Mouse (Mus musculus) yolk sac, embryonic 10.5 days (tissue): ENCODE measurements at regions not wholly inside any gene's neighbourhood (a gene's known extent, or its start where the extent isn't known, plus 50 kb on each side); places are given as distances from the start of the nearest gene placed in this dataset.

Source experiments
- DNase-seq: peaks from one replicate; pipeline ENCODE4 v3.0.0-alpha.2; 2017; ENCODE audit warnings: low spot score

DNA sequence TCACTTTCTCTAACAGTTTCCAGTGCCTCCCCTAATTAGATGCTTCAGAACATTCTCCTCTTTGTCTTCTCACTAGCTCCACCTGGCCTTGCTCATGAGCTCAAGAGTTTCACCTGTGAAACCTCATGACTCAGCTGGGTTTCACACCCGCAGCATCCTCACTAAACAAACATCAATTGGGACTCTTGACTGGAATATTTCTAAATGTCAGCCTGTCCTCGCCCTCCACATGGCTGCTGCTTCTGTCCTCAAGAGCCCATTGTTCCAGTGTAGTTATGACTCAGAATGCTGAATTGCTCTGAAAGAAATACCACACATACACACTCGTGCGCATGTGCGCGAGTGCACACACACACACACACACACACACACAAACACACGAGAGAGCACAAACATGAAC, 407.2 kb downstream of the Prss52 start:
- no peak for DNase-seq

DNA sequence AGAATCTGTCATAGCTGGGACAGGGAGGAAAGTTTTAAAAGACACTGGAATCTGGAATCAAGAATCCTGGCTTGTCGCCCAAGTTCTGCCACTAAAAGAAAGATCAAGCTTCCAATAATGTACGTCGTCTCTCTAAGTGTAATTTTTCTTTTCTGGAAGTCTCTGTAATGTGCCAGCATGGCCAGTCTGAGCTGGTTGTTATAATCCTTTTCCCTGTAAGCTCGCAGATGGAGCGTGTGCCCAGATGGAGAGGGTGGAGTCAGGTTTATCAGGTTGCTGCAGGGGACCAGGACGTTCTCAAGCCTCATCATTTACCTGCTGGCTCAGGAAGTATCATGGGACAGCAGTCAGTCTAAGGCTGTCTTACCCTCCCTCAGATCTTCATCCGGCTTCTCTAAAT, 408.6 kb downstream of the Prss52 start:
- no peak for DNase-seq

DNA sequence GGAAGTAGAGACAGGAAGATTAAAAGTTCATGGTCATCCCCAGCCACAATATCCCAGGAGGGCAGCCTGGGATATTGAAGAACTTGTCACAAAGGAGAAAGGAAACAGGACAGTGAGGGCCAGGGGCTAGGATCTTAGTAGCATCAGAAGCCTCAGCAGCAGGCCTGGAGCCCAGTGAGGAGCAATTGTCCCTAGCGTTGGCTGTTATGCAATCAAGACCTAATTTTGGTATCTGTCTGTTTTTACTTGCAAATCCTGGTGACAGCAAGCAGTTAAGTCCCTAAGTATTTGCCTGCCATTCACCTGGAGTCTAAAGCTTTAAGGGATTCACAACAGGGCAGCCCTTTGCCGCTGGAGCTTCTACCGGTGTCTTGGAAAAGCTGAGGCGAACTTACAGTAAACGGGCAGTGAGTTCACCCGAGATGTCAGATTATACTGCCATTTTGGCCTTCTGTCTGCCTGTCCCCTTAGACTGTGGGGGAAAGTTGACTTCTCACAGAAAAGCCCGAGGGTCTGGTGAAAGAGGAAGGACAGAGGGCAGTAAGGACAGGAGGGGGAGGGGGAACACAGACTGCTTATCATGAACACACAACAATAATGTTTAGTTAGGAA, 413.6 kb downstream of the Prss52 start:
- DNase-seq: no peak

DNA sequence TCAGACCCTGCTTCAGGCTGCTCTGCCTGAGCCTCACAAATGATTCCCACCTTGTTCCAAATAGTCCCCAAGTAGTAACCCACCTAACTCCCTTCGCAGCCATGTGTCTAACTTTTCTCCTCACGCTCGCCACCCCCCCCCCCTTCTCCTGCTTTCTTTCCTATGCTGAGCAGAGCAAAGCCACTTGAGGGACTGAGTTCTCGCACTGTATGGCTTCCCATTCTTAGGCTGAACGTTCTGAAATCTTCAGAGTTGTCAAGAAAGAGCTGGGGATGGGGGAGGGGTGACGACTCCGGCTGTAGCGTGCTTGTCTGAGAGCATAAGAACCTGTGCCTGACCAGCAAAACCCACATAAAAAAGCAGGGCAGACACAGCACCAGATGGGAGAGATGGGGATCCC, 420.6 kb downstream of the Prss52 start:
- no peak for DNase-seq

DNA sequence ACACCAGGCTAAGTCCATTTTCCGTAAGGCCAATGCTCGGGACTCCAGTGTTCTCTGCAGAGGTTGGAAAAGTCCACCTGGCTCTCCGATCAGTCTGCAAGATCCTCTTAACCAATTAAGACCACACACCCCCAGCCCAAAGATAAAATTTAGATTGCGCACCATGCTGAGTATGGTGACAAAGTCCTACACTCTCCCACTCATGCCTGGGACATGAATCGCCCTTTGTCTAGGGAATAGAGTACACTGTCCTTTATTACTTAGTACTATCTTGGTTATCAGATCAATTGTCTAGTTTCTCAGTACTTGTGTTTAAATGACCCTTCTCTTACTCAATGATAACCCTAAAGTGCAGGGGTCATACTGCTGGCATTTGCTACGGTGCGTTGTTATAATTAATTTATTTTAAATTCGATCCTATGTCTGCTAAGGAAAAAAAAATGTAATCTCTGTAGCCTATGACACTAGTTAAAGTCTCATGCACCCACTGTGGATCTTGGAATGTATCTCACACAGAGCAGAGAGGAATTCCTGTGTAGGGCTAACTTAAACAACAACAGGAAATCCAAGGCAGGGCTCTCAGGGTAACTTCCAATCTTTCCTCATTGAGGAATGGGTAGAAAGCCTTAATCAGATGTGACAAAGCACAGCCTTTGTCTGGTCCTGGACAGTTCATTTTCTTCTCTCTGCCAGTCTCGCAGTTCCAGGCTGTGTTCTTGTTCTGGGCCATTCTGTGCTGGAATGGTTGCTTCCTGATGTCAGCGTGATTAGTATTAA, 421.4 kb downstream of the Prss52 start:
- no peak for DNase-seq

DNA sequence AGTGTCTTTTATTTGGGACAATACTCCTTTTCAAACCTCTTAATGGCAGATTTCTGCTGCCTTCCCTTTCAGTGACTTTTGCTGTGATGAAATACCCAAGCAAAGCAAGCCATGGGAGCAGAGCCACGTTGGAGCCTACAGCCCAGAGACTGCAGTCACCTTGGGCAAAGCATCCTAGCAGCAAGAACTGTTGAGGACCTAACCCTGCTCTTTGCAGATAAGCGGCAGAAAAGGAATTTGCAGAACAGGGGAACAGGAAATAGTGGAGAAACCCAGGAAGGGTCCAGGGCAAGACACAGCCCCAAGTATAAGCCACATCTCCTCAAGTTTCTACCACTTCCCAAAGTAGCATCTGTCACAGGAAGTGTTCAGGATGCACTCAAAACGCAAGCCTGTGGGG, 426.5 kb downstream of the Prss52 start:
- no peak for DNase-seq

DNA sequence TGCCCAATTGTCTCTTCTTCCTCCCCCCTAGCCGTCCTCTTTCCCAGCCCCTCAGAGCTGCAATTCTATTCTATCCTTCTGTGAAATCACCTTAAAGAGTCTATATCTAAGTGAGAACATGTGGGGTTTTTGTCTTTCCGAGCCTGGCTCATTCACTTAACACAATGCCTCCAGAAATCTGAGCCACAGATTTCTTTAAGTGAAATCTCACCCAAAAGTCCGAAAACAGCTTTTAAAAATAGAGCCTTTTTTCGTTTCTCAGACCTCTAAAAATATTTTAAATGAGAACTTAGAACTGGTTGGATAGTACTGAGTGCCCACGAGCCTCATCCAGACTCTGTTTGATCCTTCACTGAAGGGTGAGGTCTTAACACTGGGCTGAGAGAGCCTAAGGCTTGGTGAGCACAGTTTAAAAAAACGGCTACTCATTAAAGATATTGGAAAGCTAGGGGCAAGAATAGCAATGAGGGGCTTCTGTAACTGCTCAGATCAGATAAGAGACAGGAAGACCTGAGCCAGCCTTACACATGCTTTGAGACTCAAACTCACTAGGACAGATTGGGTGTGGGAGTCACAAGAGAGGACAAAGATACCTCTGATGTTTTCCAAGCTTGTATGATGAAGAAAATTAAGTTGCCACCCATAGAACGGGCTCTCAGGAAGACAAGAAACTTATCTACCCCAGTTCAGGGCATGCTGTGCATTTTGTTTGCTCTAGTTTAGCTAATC, 427.3 kb downstream of the Prss52 start:
- DNase-seq: no peak

DNA sequence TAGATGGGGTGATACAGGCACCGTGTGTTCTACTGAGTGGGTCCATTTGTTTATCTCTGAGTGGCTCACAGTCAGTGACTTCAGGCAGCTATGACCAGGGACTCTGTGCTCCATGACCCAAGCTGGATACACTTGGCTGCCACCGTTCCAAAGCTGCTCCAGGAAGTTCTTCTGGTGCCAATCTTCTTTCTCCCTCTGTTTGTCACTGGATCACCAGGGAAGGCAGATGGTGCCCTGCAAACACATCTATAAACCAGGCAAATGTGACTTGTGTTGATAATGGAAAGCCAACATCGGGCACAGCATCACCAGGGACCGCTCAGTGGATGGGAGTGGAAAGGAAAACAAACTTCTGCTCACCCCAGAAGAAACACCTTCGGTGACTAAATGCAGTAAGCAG, 428.3 kb downstream of the Prss52 start:
- no peak for DNase-seq

DNA sequence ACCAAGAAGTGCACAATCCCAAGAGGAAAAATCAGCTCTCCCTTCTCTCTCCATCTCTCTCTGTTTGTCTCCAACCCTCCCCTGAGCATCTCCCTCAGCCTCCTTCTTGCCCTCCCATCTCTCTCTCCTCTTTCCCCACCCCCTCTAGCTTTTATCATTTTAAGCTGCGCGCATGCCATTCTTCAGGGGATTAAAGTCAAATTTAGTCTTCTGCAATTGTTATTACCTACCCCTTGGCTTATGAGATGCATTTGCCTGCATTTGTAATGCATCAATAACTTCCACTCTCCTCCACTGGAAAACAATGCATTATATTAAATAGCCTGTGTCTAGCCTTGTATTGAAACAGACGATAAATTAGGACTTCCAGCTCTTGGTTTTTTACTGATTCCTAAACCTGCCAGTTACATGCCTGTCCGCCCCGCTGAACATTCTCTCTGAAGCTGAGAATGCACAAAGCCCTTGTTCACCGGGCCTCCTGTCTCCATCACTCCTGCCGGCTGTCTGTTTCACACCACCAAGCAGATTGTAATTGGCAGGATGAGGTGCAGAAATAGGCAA, 429.6 kb downstream of the Prss52 start:
- DNase-seq: no peak

DNA sequence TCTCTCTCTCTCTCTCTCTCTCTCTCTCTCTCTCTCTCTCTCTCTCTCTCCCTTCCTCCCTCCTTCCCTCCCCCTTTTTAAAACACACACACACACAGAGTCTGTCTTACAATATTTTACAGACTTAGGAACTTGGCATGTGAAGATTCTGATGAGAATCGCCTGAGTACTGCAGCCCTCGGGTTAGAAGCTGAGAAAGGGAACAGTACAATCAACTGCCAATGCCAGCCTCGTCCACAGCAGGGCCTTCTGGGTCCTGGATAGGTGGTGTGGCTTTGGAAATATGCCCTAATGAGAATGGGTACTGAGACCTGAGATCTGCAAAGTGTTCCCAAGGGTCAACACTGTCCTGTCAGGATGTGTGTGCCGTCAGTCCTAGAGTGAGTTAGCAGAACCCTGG, 430.1 kb downstream of the Prss52 start:
- no peak for DNase-seq

DNA sequence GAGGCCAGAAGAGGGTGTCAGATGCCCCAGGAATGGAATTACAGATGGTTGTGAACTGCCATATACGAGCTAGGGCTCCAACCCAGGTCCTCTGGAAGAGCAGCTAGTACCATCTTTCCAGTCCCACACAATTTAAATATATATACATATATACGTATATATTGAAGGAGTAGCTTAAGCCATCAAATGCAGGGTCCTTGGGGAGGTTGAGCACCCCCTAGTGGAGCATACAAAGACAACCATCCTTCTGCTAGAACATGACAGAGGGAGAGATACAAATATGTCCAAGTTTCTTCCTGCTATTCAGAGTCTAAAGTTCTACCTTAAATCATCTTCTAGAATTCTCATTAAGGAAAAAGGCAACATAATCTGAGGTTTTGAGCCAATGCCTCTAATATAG, 435.4 kb downstream of the Prss52 start:
- no peak for DNase-seq

DNA sequence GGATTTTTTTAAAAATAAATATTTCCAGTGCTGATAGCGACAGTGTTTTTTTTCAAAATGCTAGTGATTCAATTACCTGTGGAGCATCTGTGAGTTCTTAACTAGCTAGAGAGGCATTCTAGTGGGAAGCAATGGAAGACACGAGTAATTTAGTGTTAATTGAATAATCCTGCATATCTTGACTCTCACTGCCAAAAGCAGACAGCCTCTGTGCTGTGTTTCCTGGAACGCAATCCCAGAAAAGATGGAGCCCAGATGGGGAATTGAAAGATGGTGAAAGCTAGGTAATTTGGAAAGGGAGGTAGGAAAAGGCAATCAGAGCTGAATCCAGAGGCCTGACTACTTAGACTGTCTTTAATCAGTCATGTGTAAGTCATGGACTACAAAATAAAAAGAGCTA, 441.0 kb downstream of the Prss52 start:
- DNase-seq: no peak

DNA sequence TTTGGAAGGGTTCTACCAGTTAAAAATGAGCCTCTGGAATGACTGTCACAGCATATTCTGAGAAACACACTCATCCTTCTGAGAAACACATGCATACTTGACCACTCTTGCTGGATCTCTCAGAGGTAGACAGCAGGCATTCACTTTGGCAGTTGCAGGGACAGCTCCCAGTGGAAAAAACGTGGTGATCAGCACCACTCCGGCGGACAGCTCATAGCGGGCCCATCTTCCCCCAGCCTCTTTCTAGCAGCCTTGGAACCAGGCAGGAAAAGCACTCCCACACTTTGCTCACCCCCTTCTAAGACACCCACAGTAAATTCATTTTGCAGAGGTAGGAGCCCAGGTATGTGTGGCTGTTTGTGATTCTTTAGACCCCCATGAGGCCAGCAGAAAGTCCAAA, 442.7 kb downstream of the Prss52 start:
- peak; percentile 76 for DNase-seq

DNA sequence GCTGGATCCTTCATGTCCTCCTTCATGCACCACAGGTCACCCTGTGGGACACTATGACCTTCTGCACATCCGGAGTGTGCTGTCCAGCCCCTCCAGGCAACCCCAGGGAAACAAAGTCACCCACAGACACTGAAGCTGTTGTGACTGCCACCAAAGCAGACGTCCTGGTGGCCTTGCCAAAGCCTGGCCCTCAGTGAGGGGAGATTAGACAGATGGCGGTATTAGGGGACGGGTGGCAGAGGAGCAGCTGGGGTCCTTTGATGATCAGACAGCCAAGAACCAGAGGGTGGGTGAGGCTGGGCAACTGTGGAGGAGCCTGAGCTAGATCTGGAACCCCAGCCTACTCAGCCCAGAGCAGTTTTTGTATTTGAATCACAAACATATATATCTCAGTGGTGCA, 448.9 kb downstream of the Prss52 start:
- DNase-seq: no peak

DNA sequence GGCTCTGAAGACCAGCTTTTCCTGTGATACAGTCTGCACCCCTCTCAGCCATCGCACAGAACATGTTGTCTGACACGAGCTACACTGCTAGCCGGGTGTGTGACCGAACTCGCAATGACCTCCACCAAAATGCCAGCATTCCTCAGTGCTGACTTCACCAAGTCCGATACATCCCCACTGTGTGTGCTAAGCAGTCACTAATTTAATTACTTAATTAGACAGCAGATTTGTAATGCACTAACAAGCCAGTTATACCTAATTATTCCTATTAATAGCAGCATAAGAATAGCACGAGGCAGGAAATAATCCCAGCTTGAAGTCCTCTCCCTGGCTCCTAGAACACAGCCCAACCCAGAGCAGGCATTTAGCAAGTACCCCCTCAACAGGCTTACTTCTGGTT, 452.0 kb downstream of the Prss52 start:
- DNase-seq: no peak

DNA sequence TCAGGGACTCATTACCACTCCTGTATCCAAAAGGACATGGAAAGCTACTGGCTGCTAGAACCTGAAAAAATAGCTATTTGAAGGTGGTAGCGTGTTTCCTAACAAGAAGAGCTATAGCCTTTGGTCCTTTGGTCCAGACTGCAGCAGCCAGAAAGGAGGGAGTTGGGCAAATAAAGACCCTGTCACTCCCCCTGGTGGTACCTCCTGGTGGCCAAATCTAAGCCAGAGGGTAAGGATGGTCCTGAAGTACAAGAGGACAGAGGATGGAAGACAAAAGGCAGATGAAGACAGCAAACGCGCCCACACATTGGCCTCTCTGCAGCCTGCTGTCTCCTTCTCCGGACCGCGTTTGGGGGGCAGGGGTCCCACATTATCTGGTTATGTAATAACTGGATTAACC, 453.4 kb downstream of the Prss52 start:
- no peak for DNase-seq

DNA sequence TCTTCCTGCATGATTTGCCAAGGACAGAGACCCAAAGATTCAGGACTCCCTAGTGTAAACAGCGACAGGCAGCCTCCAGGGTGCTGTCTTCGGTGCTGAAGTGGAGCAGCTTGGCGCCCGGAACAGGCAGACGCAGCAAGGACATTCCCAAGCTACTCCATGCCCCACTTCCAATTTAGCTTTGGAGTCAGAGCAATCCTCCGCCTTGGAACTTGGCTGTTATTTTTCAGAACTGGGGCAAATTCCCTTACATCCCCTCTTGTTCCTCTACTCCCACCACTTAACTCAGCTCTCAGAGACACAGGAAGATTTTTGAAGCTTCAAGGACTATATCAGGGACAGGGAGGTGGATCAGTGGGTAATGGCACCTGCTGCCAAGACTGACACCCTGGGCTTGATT, 464.6 kb downstream of the Prss52 start:
- no peak for DNase-seq

DNA sequence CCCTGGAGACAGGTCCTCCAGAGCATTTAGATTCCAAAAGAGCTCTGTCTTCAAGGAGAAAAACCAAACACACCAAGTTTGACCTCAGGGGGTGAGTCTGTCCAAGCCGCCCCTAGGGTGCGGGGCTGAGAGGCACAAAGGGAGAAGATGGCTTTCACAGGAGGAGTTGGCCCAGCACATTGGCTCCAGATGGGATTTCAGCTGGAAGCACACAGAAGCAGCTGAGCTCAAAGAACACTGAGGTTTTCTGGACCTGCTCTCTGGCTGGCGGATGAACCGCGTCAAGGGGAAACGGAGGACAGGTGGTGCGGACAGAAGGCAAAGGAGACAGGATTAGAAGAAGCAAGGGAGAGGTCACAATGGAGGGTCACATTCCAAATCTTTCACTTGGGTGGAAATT, 466.9 kb downstream of the Prss52 start:
- DNase-seq: no peak

DNA sequence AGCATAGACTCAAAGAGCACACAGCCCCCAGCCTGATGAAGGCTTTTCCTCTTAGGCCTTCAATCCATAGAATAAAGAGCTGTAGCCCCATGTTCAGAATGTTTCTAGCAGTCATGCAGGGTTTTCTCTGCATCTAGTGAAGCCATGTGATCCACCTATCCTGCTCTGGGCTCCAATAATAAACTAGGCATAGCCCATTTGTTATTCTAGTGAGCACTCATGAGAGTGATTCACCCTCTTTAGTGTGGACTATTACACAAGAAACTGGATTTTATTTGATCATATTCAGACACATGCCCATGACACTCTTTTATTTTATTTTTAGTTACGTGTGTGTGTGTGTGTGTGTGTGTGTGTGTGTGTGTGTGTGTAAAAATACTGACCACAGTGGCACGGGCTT, 468.7 kb downstream of the Prss52 start:
- no peak for DNase-seq

DNA sequence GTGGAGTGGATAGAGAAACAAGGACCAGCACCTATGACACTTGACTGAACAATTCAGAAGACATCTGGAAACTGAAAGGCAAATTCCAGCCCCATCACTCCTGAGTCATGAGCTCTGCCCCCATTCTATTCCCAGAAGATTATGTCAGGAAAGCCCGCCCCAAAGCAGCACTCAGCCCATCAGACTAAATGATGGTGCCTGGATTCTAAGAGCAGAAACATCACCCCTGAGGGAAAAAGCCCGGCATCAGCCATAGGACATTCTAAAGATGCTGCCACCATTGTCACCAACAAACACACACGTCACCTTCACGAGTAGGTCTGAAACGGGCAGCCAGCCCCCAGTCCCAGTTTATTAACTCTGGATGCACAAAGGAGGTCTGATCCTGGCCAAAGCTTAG, 469.7 kb downstream of the Prss52 start:
- DNase-seq: no peak

DNA sequence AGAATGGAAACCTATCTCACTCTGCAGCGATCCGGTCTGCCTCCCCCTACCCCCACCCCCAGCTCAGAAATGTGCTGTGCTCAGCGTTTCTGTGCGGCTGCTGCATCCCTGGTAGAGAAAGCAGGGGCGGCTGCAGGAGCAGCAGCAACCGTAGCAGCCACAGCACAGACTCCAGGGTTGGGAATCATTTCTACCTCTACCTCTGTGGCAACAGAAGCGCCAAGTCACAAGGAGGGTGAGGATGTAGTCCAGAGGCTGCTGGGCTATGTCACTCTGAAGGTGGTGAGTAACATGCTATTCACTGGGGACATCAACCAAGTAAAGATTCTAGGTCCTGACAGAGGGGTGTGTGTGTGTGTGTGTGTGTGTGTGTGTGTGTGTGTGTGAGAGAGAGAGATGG, 470.2 kb downstream of the Prss52 start:
- DNase-seq: no peak

DNA sequence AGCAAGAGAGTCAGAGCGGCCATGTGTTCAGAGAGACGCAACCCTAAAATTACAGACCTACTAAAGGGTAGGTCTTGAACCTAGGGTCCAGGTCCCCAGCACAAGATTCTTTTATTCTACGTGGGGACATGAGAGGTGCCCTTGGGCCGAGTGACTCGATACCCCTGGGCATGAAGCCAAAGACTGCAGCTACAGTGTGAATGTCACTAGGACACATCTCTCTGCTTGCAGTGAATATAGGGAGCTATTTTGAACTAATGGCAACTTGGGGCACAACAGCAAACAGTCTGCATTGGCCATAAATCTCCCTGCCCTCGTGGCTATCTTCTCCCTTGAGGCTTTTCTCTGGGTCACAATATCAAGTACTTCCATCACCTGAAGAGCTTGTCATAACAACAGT, 470.7 kb downstream of the Prss52 start:
- DNase-seq: no peak

DNA sequence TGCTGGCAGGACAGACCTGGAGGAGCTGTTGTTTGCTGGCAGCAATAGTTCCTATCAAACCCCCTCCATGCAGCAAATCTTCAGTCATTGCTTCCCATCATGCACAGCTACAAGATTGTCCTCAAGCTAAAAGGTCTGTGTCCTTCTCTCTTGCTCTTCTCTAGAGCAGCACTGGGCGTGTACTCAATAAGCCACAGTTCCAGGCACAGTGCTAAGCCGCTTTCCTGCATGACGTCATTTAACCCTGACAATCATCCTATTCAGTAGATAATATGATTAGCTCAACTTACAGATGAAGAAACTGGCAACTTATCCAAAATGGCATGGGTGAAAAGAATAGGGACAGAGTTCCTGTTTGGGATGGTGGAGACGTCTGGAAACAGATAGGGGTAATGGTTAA, 471.9 kb downstream of the Prss52 start:
- DNase-seq: no peak
